Mouse (Mus musculus) ES-E14 (cell line): ENCODE measurements around the gene Hsp90aa1. TPM values are rescaled to one million over a fixed set of nuclear protein-coding genes. Genes with fewer than 3 reads are reported as not detected.

ENCODE experiments used
- DNase-seq: peaks from one replicate; pipeline ENCODE4 v3.0.0-alpha.2; 2013; ENCODE audit warnings: low read depth, low spot score
- H3K27ac ChIP-seq: 2 replicates; pipeline ENCODE4 v1.5.1; 2012; ENCODE audit warnings: low read depth, mild to moderate bottlenecking, low read length, moderate library complexity, mixed read lengths; ENCODE audit not compliant: poor library complexity, insufficient read depth, severe bottlenecking
- H3K36me3 ChIP-seq: 2 replicates; pipeline ENCODE4 v1.6.1; 2012; ENCODE audit warnings: mild to moderate bottlenecking, low read length, moderate library complexity, mixed read lengths; ENCODE audit not compliant: control insufficient read depth, poor library complexity, insufficient read depth, severe bottlenecking
- H3K4me1 ChIP-seq, 2 experiments: fragments of 150-350 bp in 1 of 2; sonication (generic) in 1 of 2; 2 replicates each; pipeline ENCODE4 v1.6.1; 2012; ENCODE audit warnings: low read length in 2 of 2, mild to moderate bottlenecking in 1 of 2, mixed read lengths in 1 of 2; ENCODE audit not compliant: control insufficient read depth in 2 of 2, insufficient read depth in 2 of 2, poor library complexity in 1 of 2
- H3K4me3 ChIP-seq, 2 experiments: fragments of 150-350 bp in 1 of 2; sonication (generic) in 1 of 2; 2 replicates each; pipeline ENCODE4 v1.5.1; 2012; ENCODE audit warnings: low read length in 2 of 2, low read depth in 1 of 2, mild to moderate bottlenecking in 1 of 2, mixed read lengths in 1 of 2; ENCODE audit not compliant: insufficient read depth in 1 of 2, poor library complexity in 1 of 2, severe bottlenecking in 1 of 2
- H3K9ac ChIP-seq: 2 replicates; pipeline ENCODE4 v1.6.1; 2012; ENCODE audit warnings: low read depth, mild to moderate bottlenecking, low read length, mixed read lengths; ENCODE audit not compliant: poor library complexity, insufficient read depth, severe bottlenecking
- H3K9me3 ChIP-seq: fragments of 150-350 bp; sonication (generic); 2 replicates; pipeline ENCODE4 v1.6.1; 2012; ENCODE audit warnings: low read depth, mild to moderate bottlenecking, low read length; ENCODE audit not compliant: control insufficient read depth, insufficient read depth
- CHD2 ChIP-seq: IDR thresholded peaks from 2 replicates; pipeline ENCODE4 v1.6.1; 2014; ENCODE audit warnings: mild to moderate bottlenecking, low read depth, low read length, inconsistent platforms
- HCFC1 ChIP-seq: IDR thresholded peaks from 2 replicates; pipeline ENCODE4 v1.6.1; 2012; ENCODE audit warnings: low read length, inconsistent platforms, borderline replicate concordance; ENCODE audit not compliant: insufficient read depth
- MAFK ChIP-seq: IDR thresholded peaks from 2 replicates; pipeline ENCODE4 v1.6.1; 2014; ENCODE audit warnings: mild to moderate bottlenecking, low read depth, low read length, inconsistent platforms; ENCODE audit not compliant: insufficient read depth
- ZC3H11A ChIP-seq: IDR thresholded peaks from 2 replicates; pipeline ENCODE4 v1.6.1; 2012; ENCODE audit warnings: low read depth, mild to moderate bottlenecking, inconsistent platforms, low read length, borderline replicate concordance
- ZNF384 ChIP-seq: IDR thresholded peaks from 2 replicates; pipeline ENCODE4 v1.6.1; 2012; ENCODE audit warnings: low read depth, low read length, inconsistent platforms
- in situ Hi-C, 2 experiments: fragments of 600-800 bp; cut with MboI; formaldehyde crosslinking; loops; one replicate each; pipeline ENCODE4 v1.15.1; 2025; ENCODE audit warnings: low sequenced_read_pairs in 2 of 2, inconsistent platforms in 1 of 2; ENCODE audit not compliant: unreplicated experiment in 2 of 2
- total RNA-seq: library from RNA; depleted of rRNA; stranded (reverse); fragments of 300-350 nt; gene quantifications from 2 replicates; pipeline ENCODE4 v1.2.3, GENCODE M21; 2012; rRNA removed

Gene Hsp90aa1
- total RNA-seq: 1,672 and 2,383 TPM in 2 replicates

- no peaks in the 10 kb centered on the region for H3K9me3 ChIP-seq
- peaks cover 9 to 29% of the 10 kb centered on the region in 2 experiments; a peak in 3 of 4 replicates for H3K4me1 ChIP-seq
- H3K9ac ChIP-seq: peak within 1 kb of the TSS; percentile 79
- peak within 1 kb of the TSS; percentile 46 to 49 for H3K4me3 ChIP-seq
- no peaks in the 10 kb centered on the region for H3K36me3 ChIP-seq
- DNase-seq: peak; percentile 76
- in situ Hi-C loops: no loop called here
- peak within 1 kb of the TSS; percentile 98 for H3K27ac ChIP-seq
- TF ChIP-seq MAFK (no peak), CHD2 (no peak), ZNF384 (peak; percentile 60; the same call in 1 of the 2 replicates), ZC3H11A (no peak)
Measured at GRCm38 (mm10) chr12:110702556-110702955, at the start of gene Hsp90aa1. Hsp90aa1 (minus strand) TSS chr12:110702728.

- in situ Hi-C loops: no loop called here
- no peak for TF ChIP-seq CHD2
- no peak for TF ChIP-seq ZC3H11A
- no peak for TF ChIP-seq MAFK
- TF ChIP-seq ZNF384: no peak
- TF ChIP-seq HCFC1: no peak
- DNase-seq: no peak
- no peak overlapping the region for H3K9ac ChIP-seq
- H3K36me3 ChIP-seq: peaks cover 3% of the 10 kb centered on the region; the same call in 1 of the 2 replicates
- H3K4me3 ChIP-seq: no peak overlapping the region
- peaks cover 0 to 8% of the 10 kb centered on the region in 2 experiments; a peak in 1 of 4 replicates for H3K4me1 ChIP-seq
- H3K27ac ChIP-seq: no peak overlapping the region
- H3K9me3 ChIP-seq: no peaks in the 10 kb centered on the region
Measured at GRCm38 (mm10) chr12:110750770-110751439, 48.4 kb upstream of the Hsp90aa1 start.

GRCm38 (mm10) chr12:110738158-110738921 is 35.8 kb upstream of the Hsp90aa1 start:
- in situ Hi-C loops: no loop called here
- peaks cover 0 to 2% of the 10 kb centered on the region in 2 experiments; a peak in 1 of 4 replicates for H3K4me1 ChIP-seq
- peak overlapping the region; percentile 47; the same call in 1 of the 2 replicates for H3K27ac ChIP-seq
- H3K9ac ChIP-seq: peak overlapping the region; percentile 98
- H3K36me3 ChIP-seq: no peaks in the 10 kb centered on the region
- no peaks in the 10 kb centered on the region for H3K9me3 ChIP-seq
- no peak for DNase-seq
- H3K4me3 ChIP-seq: peak overlapping the region; percentile 97 to 100
- no peak for TF ChIP-seq CHD2
- no peak for TF ChIP-seq MAFK

- in situ Hi-C loops: no loop called here
- Histone ChIP-seq H3K4me3 (peak within 1 kb of the TSS; percentile 97 to 100), H3K9me3 (no peaks in the 10 kb centered on the region), H3K4me1 (peaks cover 0 to 2% of the 10 kb centered on the region in 2 experiments; a peak in 1 of 4 replicates), H3K27ac (peak within 1 kb of the TSS; percentile 47; the same call in 1 of the 2 replicates), H3K36me3 (no peaks in the 10 kb centered on the region), H3K9ac (peak within 1 kb of the TSS; percentile 98)
- TF ChIP-seq ZNF384: no peak
- no peak for TF ChIP-seq CHD2
- peak; percentile 56; the same call in 1 of the 2 replicates for TF ChIP-seq HCFC1
- DNase-seq: peak; percentile 89
Measured at GRCm38 (mm10) chr12:110737170-110738157, 34.9 kb upstream of the Hsp90aa1 start, which contains the start of gene Wdr20. Wdr20 (plus strand) TSS chr12:110737944.
